Mouse (Mus musculus) ES-Bruce4 (cell line): Measurements from ENCODE around the gene Ltbp4. TPM values are rescaled to one million over a fixed set of nuclear protein-coding genes. Genes with fewer than 3 reads are reported as not detected.

ENCODE experiments used
- H3K27ac ChIP-seq: 2 replicates; pipeline ENCODE4 v1.5.1; 2012; ENCODE audit warnings: low read length, inconsistent platforms; ENCODE audit not compliant: insufficient read depth
- H3K27me3 ChIP-seq: 2 replicates; pipeline ENCODE4 v1.6.1; 2012; ENCODE audit warnings: mild to moderate bottlenecking, low read length, inconsistent platforms; ENCODE audit not compliant: control insufficient read depth, poor library complexity, insufficient read depth, severe bottlenecking
- H3K36me3 ChIP-seq: 2 replicates; pipeline ENCODE4 v1.6.1; 2012; ENCODE audit warnings: inconsistent platforms, mild to moderate bottlenecking, low read length, moderate library complexity; ENCODE audit not compliant: control insufficient read depth, poor library complexity, insufficient read depth, severe bottlenecking
- H3K4me1 ChIP-seq: one replicate; pipeline ENCODE4 v1.8.1; 2011; ENCODE audit warnings: low read length; ENCODE audit not compliant: control insufficient read depth, insufficient read depth
- H3K4me3 ChIP-seq: 2 replicates; pipeline ENCODE4 v1.5.1; 2011; ENCODE audit warnings: low read depth, mild to moderate bottlenecking, low read length
- H3K9ac ChIP-seq: 2 replicates; pipeline ENCODE4 v1.6.1; 2012; ENCODE audit warnings: low read depth, mild to moderate bottlenecking, inconsistent platforms; ENCODE audit not compliant: poor library complexity, severe bottlenecking
- H3K9me3 ChIP-seq: replicated peaks from 2 replicates; pipeline ENCODE4 v1.6.1; 2012; ENCODE audit warnings: mild to moderate bottlenecking, low read length, inconsistent platforms; ENCODE audit not compliant: control insufficient read depth, poor library complexity, insufficient read depth, severe bottlenecking
- CTCF ChIP-seq: IDR thresholded peaks from one replicate; pipeline ENCODE4 v1.8.1; 2011; ENCODE audit warnings: low read depth, low read length
- EP300 ChIP-seq: IDR thresholded peaks from 2 replicates; pipeline ENCODE4 v1.6.1; 2011; ENCODE audit warnings: low read depth, low read length; ENCODE audit not compliant: insufficient read depth
- POLR2A ChIP-seq: IDR thresholded peaks from one replicate; pipeline ENCODE4 v1.8.1; 2011; ENCODE audit warnings: low read length; ENCODE audit not compliant: insufficient read depth
- polyA plus RNA-seq: library from polyadenylated mRNA; stranded (reverse); fragments of >200 nt; gene quantifications from 2 replicates; pipeline ENCODE4 v1.2.4, GENCODE M21; 2011; ENCODE audit warnings: low read depth; ENCODE audit not compliant: missing spikeins, insufficient read depth, insufficient read length

The Ltbp4 gene
- polyA plus RNA-seq, 1 experiment, result 66.8 TPM

DNA sequence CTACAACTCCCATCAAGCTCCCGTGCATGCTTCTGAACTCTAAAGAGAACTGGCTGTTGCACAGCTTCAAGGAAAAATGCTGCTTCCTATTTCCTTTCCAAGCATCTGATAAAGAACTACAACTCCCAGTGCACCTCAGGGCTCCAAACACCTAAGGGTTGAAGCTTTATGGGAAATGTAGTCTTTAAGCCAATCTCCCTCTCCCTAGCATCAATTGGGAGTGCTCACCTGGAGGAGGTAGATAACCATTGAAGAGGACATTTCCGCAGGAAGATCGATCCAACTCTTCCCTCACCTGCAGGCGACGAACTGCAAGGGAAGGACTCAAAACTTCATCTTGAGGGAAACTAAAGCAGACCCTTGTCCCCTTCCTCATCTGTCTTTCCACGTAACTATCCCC, 16.7 kb upstream of the Ltbp4 start:
- Histone ChIP-seq H3K9me3 (no peaks in the 10 kb centered on the region), H3K4me1 (no peaks in the 10 kb centered on the region), H3K27me3 (no peaks in the 10 kb centered on the region), H3K27ac (no peak overlapping the region), H3K9ac (peak overlapping the region; percentile 78), H3K4me3 (peak overlapping the region; percentile 53), H3K36me3 (peaks cover 5% of the 10 kb centered on the region)
- TF ChIP-seq POLR2A (no peak), EP300 (no peak), CTCF (no peak)

GRCm38 (mm10) chr7:27345444-27345843, 8.0 kb upstream of the Ltbp4 start:
- H3K36me3 ChIP-seq, result peaks cover 7% of the 10 kb centered on the region

GRCm38 (mm10) chr7:27342595-27342994, 5.1 kb upstream of the Ltbp4 start:
- H3K36me3 ChIP-seq, result 0 out of 2 replicates have a peak, but pooled peaks cover 5% of the 10 kb centered on the region
- H3K27me3 ChIP-seq, result no peaks in the 10 kb centered on the region

More at GRCm38 (mm10) chr7:27345444-27345843, 8.0 kb upstream of the Ltbp4 start:
- TF ChIP-seq CTCF, result no peak
- TF ChIP-seq EP300, result no peak
- peak; percentile 62 for TF ChIP-seq POLR2A
- H3K4me1 ChIP-seq, result peaks cover 6% of the 10 kb centered on the region
- H3K9ac ChIP-seq, result no peak overlapping the region
- H3K27me3 ChIP-seq, result no peaks in the 10 kb centered on the region
- no peaks in the 10 kb centered on the region for H3K9me3 ChIP-seq
- peak overlapping the region; percentile 66 for H3K27ac ChIP-seq
- H3K4me3 ChIP-seq, result peak overlapping the region; percentile 46

GRCm38 (mm10) chr7:27339519-27339918, 2.0 kb upstream of the Ltbp4 start:
- Histone ChIP-seq H3K27ac (no peak overlapping the region), H3K4me1 (peaks cover 4% of the 10 kb centered on the region), H3K9me3 (no peaks in the 10 kb centered on the region), H3K36me3 (0 out of 2 replicates have a peak, but pooled peaks cover 5% of the 10 kb centered on the region), H3K27me3 (no peaks in the 10 kb centered on the region), H3K9ac (no peak overlapping the region), H3K4me3 (no peak overlapping the region)
- TF ChIP-seq EP300 (no peak), POLR2A (no peak), CTCF (no peak)

More at GRCm38 (mm10) chr7:27342595-27342994, 5.1 kb upstream of the Ltbp4 start:
- H3K9ac ChIP-seq, result no peak overlapping the region
- H3K9me3 ChIP-seq, result no peaks in the 10 kb centered on the region
- H3K27ac ChIP-seq, result no peak overlapping the region
- peaks cover 6% of the 10 kb centered on the region for H3K4me1 ChIP-seq
- no peak for TF ChIP-seq POLR2A
- no peak for TF ChIP-seq EP300
- TF ChIP-seq CTCF, result peak; percentile 44
- H3K4me3 ChIP-seq, result no peak overlapping the region

DNA sequence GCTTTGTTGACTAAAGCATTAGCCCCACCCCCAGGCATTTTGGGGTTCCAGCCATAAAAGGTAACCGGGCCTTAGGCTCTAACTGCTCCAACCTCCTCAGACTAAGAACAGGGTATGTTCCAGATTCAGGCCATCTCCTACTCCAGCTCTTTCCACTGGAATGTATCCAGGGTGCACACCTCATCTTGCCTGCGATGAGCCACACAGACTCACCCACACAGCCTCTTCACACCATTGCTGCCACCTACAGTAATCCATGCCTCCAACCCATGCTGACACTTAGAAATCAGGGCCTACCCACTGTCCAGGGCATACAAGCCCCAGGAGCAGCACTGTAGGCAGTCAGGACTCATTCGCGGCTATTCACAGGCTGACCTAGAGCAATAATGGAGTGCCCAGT, 1.6 kb upstream of the Ltbp4 start:
- Histone ChIP-seq H3K27me3 (no peaks in the 10 kb centered on the region), H3K9ac (no peak overlapping the region), H3K36me3 (0 out of 2 replicates have a peak, but pooled peaks cover 5% of the 10 kb centered on the region), H3K27ac (no peak overlapping the region), H3K4me1 (peaks cover 4% of the 10 kb centered on the region), H3K4me3 (no peak overlapping the region), H3K9me3 (no peaks in the 10 kb centered on the region)
- no peak for TF ChIP-seq POLR2A

GRCm38 (mm10) chr7:27335928-27336823, 1.3 kb downstream of the Ltbp4 start:
- no peaks in the 10 kb centered on the region for H3K9me3 ChIP-seq
- peak; percentile 82 for TF ChIP-seq POLR2A
- peak; percentile 67; the same call in 1 of the 2 replicates for TF ChIP-seq EP300
- TF ChIP-seq CTCF, result peak; percentile 97
- peak overlapping the region; percentile 63 for H3K9ac ChIP-seq
- H3K36me3 ChIP-seq, result no peaks in the 10 kb centered on the region
- H3K27me3 ChIP-seq, result no peaks in the 10 kb centered on the region
- no peak overlapping the region for H3K27ac ChIP-seq
- H3K4me3 ChIP-seq, result peak overlapping the region; percentile 84
- H3K4me1 ChIP-seq, result peaks cover 2% of the 10 kb centered on the region
